Mouse (Mus musculus): ENCODE results near the gene Stt3b.
A peak's percentile ranks its signal among the peaks of the same experiment; 100 is the strongest.

Stt3b gene

GRCm38 (mm10) chr9:115317049-115317448 is 6.8 kb upstream of the Stt3b start:
- DNase-seq (ENCODE audit: low spot score): no peak

GRCm38 (mm10) chr9:115314556-115314955 is 4.3 kb upstream of the Stt3b start:
- no peak for DNase-seq (ENCODE audit: low spot score)

- no peak for DNase-seq (ENCODE audit: low spot score)
These were observed 3.6 kb upstream of the Stt3b start for GRCm38 (mm10) chr9:115313830-115314229.

GRCm38 (mm10) chr9:115311223-115311520 is 951 bp upstream of the Stt3b start:
- no peak for DNase-seq (ENCODE audit: low spot score)

- no peak for DNase-seq (ENCODE audit: low spot score)
These were observed 260 bp downstream of the Stt3b start for GRCm38 (mm10) chr9:115309977-115310345.

- no peak for DNase-seq (ENCODE audit: low spot score)
These were observed 745 bp downstream of the Stt3b start for GRCm38 (mm10) chr9:115309381-115309971.

- DNase-seq (ENCODE audit: low spot score): no peak
These were observed 1.3 kb downstream of the Stt3b start for GRCm38 (mm10) chr9:115308941-115309380.

GRCm38 (mm10) chr9:115308401-115308800 is 1.8 kb downstream of the Stt3b start:
- no peak for DNase-seq (ENCODE audit: low spot score)

- DNase-seq (ENCODE audit: low spot score): no peak
These were observed 4.0 kb downstream of the Stt3b start for GRCm38 (mm10) chr9:115306202-115306601.

GRCm38 (mm10) chr9:115304149-115304548 is 6.1 kb downstream of the Stt3b start:
- DNase-seq (ENCODE audit: low spot score): no peak

- DNase-seq (ENCODE audit: low spot score): no peak
These were observed 8.6 kb downstream of the Stt3b start for GRCm38 (mm10) chr9:115301593-115301992.

GRCm38 (mm10) chr9:115301002-115301579 is 9.1 kb downstream of the Stt3b start:
- DNase-seq (ENCODE audit: low spot score): no peak

GRCm38 (mm10) chr9:115296738-115297137 is 13.5 kb downstream of the Stt3b start:
- no peak for DNase-seq (ENCODE audit: low spot score)

GRCm38 (mm10) chr9:115293920-115294594 is 16.2 kb downstream of the Stt3b start:
- DNase-seq (ENCODE audit: low spot score): no peak

- no peak for DNase-seq (ENCODE audit: low spot score)
These were observed 22.3 kb downstream of the Stt3b start for GRCm38 (mm10) chr9:115287774-115288434.

GRCm38 (mm10) chr9:115284385-115284784 is 25.8 kb downstream of the Stt3b start:
- DNase-seq (ENCODE audit: low spot score): no peak

GRCm38 (mm10) chr9:115283403-115283802 is 26.8 kb downstream of the Stt3b start:
- DNase-seq (ENCODE audit: low spot score): no peak

- DNase-seq (ENCODE audit: low spot score): no peak
These were observed 31.6 kb downstream of the Stt3b start for GRCm38 (mm10) chr9:115278641-115279040.

GRCm38 (mm10) chr9:115274806-115275205 is 35.4 kb downstream of the Stt3b start:
- DNase-seq (ENCODE audit: low spot score): no peak

GRCm38 (mm10) chr9:115273095-115273649 is 37.0 kb downstream of the Stt3b start:
- no peak for DNase-seq (ENCODE audit: low spot score)

GRCm38 (mm10) chr9:115272451-115272850 is 37.8 kb downstream of the Stt3b start:
- DNase-seq (ENCODE audit: low spot score): peak; percentile 35

GRCm38 (mm10) chr9:115271556-115271955 is 38.7 kb downstream of the Stt3b start:
- no peak for DNase-seq (ENCODE audit: low spot score)

- DNase-seq (ENCODE audit: low spot score): no peak
These were observed 48.3 kb downstream of the Stt3b start for GRCm38 (mm10) chr9:115261896-115262295.

All from testis, postnatal 14 days (tissue).